Mouse (Mus musculus) embryo, embryonic 11 days (tissue): Measurements from ENCODE around the gene Cpn2.

Experiments used
- DNase-seq: peaks from one replicate; pipeline ENCODE4 v3.0.0-alpha.2; 2015

Cpn2 gene

GRCm38 (mm10) chr16:30235577-30235976, 31.7 kb downstream of the Cpn2 start:
- DNase-seq = peak; percentile 37

- DNase-seq = no peak
These were observed 32.4 kb downstream of the Cpn2 start for GRCm38 (mm10) chr16:30234636-30235546.

GRCm38 (mm10) chr16:30234077-30234476, 33.2 kb downstream of the Cpn2 start:
- peak; percentile 20 for DNase-seq

GRCm38 (mm10) chr16:30231882-30232604, 35.3 kb downstream of the Cpn2 start:
- DNase-seq = peak; percentile 23

GRCm38 (mm10) chr16:30227352-30227751, 39.9 kb downstream of the Cpn2 start:
- DNase-seq = no peak

- DNase-seq = peak; percentile 12
These were observed 46.0 kb downstream of the Cpn2 start for GRCm38 (mm10) chr16:30221161-30221782.

- no peak for DNase-seq
These were observed 51.5 kb downstream of the Cpn2 start for GRCm38 (mm10) chr16:30215811-30216210.

GRCm38 (mm10) chr16:30213644-30214043, 53.7 kb downstream of the Cpn2 start:
- no peak for DNase-seq

GRCm38 (mm10) chr16:30212035-30212434, 55.3 kb downstream of the Cpn2 start:
- DNase-seq = no peak

- no peak for DNase-seq
These were observed 58.0 kb downstream of the Cpn2 start for GRCm38 (mm10) chr16:30209264-30209663.

GRCm38 (mm10) chr16:30207991-30208390, 59.3 kb downstream of the Cpn2 start:
- DNase-seq = no peak

- no peak for DNase-seq
These were observed 60.0 kb downstream of the Cpn2 start for GRCm38 (mm10) chr16:30207111-30207828.
